Mouse (Mus musculus): ENCODE measurements around the gene Egflam. TPM values are rescaled to one million over a fixed set of nuclear protein-coding genes. Genes with fewer than 3 reads are reported as not detected.

Gene Egflam
- polyA plus RNA-seq, 1 experiment from 2014 or later = 8.2 TPM

GRCm38 (mm10) chr15:7189678-7190454 is 208.3 kb downstream of the Egflam start:
- H3K9me3 ChIP-seq (replicated peaks; ENCODE audit: control insufficient read depth, low read length, poor library complexity, severe bottlenecking) = no peaks in the 10 kb centered on the region
- ATAC-seq = no peak
- H3K36me3 ChIP-seq (ENCODE audit: control insufficient read depth, insufficient read depth, low read length) = peaks cover 5% of the 10 kb centered on the region; the same call in 1 of the 2 replicates
- H3K9ac ChIP-seq (ENCODE audit: low read depth, low read length) = no peak overlapping the region
- no peaks in the 10 kb centered on the region for H3K27me3 ChIP-seq (ENCODE audit: control insufficient read depth, insufficient read depth, low read depth, low read length)
- peaks cover 6% of the 10 kb centered on the region for H3K4me1 ChIP-seq (ENCODE audit: control insufficient read depth, insufficient read depth, low read length)
- no peak overlapping the region for H3K4me3 ChIP-seq (ENCODE audit: low read depth, low read length)
- no peak overlapping the region for H3K27ac ChIP-seq (ENCODE audit: low read length)
- no peak overlapping the region for H3K4me2 ChIP-seq (ENCODE audit: low read length)
- WGBS = 93% methylated on average over 22 of the region's 22 CpGs

- no peak overlapping the region for H3K4me2 ChIP-seq (ENCODE audit: low read length)
- no peaks in the 10 kb centered on the region for H3K4me1 ChIP-seq (ENCODE audit: control insufficient read depth, insufficient read depth, low read length)
- H3K9ac ChIP-seq (ENCODE audit: low read depth, low read length) = no peak overlapping the region
- no peaks in the 10 kb centered on the region for H3K27me3 ChIP-seq (ENCODE audit: control insufficient read depth, insufficient read depth, low read depth, low read length)
- no peak for ATAC-seq
- H3K4me3 ChIP-seq (ENCODE audit: low read depth, low read length) = no peak overlapping the region
- peaks cover 8% of the 10 kb centered on the region; the same call in 1 of the 2 replicates for H3K36me3 ChIP-seq (ENCODE audit: control insufficient read depth, insufficient read depth, low read length)
- no peaks in the 10 kb centered on the region for H3K9me3 ChIP-seq (replicated peaks; ENCODE audit: control insufficient read depth, low read length, poor library complexity, severe bottlenecking)
- WGBS = 90% methylated on average over 6 of the region's 6 CpGs
- H3K27ac ChIP-seq (ENCODE audit: low read length) = no peak overlapping the region
Observed at GRCm38 (mm10) chr15:7187682-7188081, 210.5 kb downstream of the Egflam start.

DNA sequence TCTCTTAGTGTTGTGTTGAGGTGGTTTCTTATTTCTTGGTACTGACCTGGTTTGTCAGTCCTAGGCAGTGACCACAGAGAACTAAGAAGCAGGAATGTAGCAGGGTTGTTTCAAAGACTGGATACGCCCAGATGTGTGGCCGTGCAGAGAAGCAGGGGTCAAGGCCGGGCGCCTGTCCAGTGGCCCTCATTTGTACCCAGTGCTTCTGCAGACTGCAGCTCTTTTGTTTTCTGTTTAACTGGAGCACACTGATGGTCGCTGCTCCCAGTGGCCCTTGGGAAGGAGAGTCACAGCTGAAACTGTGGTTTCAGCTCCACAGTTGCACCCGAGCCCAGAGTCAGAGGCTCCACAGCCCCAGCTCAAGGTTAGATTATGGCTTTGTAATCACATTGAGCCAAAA is 217.6 kb downstream of the Egflam start:
- H3K27me3 ChIP-seq (ENCODE audit: control insufficient read depth, insufficient read depth, low read depth, low read length) = no peaks in the 10 kb centered on the region
- H3K4me2 ChIP-seq (ENCODE audit: low read length) = no peak overlapping the region
- no peak overlapping the region for H3K9ac ChIP-seq (ENCODE audit: low read depth, low read length)
- no peak overlapping the region for H3K4me3 ChIP-seq (ENCODE audit: low read depth, low read length)
- H3K36me3 ChIP-seq (ENCODE audit: control insufficient read depth, insufficient read depth, low read length) = peaks cover 11% of the 10 kb centered on the region; the same call in 1 of the 2 replicates
- no peaks in the 10 kb centered on the region for H3K4me1 ChIP-seq (ENCODE audit: control insufficient read depth, insufficient read depth, low read length)
- WGBS = 65% methylated on average over 6 of the region's 6 CpGs
- H3K27ac ChIP-seq (ENCODE audit: low read length) = no peak overlapping the region
- H3K9me3 ChIP-seq (replicated peaks; ENCODE audit: control insufficient read depth, low read length, poor library complexity, severe bottlenecking) = no peaks in the 10 kb centered on the region
- no peak for ATAC-seq

- H3K36me3 ChIP-seq (ENCODE audit: control insufficient read depth, insufficient read depth, low read length) = no peaks in the 10 kb centered on the region
- H3K27me3 ChIP-seq (ENCODE audit: control insufficient read depth, insufficient read depth, low read depth, low read length) = no peaks in the 10 kb centered on the region
- WGBS = 89% methylated on average over 8 of the region's 8 CpGs
- no peaks in the 10 kb centered on the region for H3K4me1 ChIP-seq (ENCODE audit: control insufficient read depth, insufficient read depth, low read length)
- no peaks in the 10 kb centered on the region for H3K9me3 ChIP-seq (replicated peaks; ENCODE audit: control insufficient read depth, low read length, poor library complexity, severe bottlenecking)
- H3K9ac ChIP-seq (ENCODE audit: low read depth, low read length) = no peak overlapping the region
- no peak for ATAC-seq
- no peak overlapping the region for H3K4me3 ChIP-seq (ENCODE audit: low read depth, low read length)
- H3K27ac ChIP-seq (ENCODE audit: low read length) = no peak overlapping the region
- no peak overlapping the region for H3K4me2 ChIP-seq (ENCODE audit: low read length)
Observed at GRCm38 (mm10) chr15:7173776-7174175, 224.4 kb downstream of the Egflam start.

GRCm38 (mm10) chr15:7173346-7173745 is 224.8 kb downstream of the Egflam start:
- Histone ChIP-seq H3K27ac (ENCODE audit: low read length) (no peak overlapping the region), H3K36me3 (ENCODE audit: control insufficient read depth, insufficient read depth, low read length) (no peaks in the 10 kb centered on the region), H3K27me3 (ENCODE audit: control insufficient read depth, insufficient read depth, low read depth, low read length) (no peaks in the 10 kb centered on the region), H3K4me2 (ENCODE audit: low read length) (no peak overlapping the region), H3K4me1 (ENCODE audit: control insufficient read depth, insufficient read depth, low read length) (no peaks in the 10 kb centered on the region), H3K4me3 (ENCODE audit: low read depth, low read length) (no peak overlapping the region), H3K9me3 (replicated peaks; ENCODE audit: control insufficient read depth, low read length, poor library complexity, severe bottlenecking) (no peaks in the 10 kb centered on the region), H3K9ac (ENCODE audit: low read depth, low read length) (no peak overlapping the region)
- no peak for ATAC-seq
- WGBS = 92% methylated on average over 7 of the region's 7 CpGs

- Histone ChIP-seq H3K4me1 (ENCODE audit: control insufficient read depth, insufficient read depth, low read length) (no peaks in the 10 kb centered on the region), H3K27ac (ENCODE audit: low read length) (no peak overlapping the region), H3K36me3 (ENCODE audit: control insufficient read depth, insufficient read depth, low read length) (no peaks in the 10 kb centered on the region), H3K4me2 (ENCODE audit: low read length) (no peak overlapping the region), H3K27me3 (ENCODE audit: control insufficient read depth, insufficient read depth, low read depth, low read length) (no peaks in the 10 kb centered on the region), H3K9me3 (replicated peaks; ENCODE audit: control insufficient read depth, low read length, poor library complexity, severe bottlenecking) (no peaks in the 10 kb centered on the region), H3K4me3 (ENCODE audit: low read depth, low read length) (no peak overlapping the region), H3K9ac (ENCODE audit: low read depth, low read length) (no peak overlapping the region)
- no peak for ATAC-seq
- WGBS = 57% methylated on average over 2 of the region's 2 CpGs
Observed at GRCm38 (mm10) chr15:7172875-7173274, 225.3 kb downstream of the Egflam start.

GRCm38 (mm10) chr15:7167906-7168532 is 230.2 kb downstream of the Egflam start:
- no peaks in the 10 kb centered on the region for H3K9me3 ChIP-seq (replicated peaks; ENCODE audit: control insufficient read depth, low read length, poor library complexity, severe bottlenecking)
- H3K4me1 ChIP-seq (ENCODE audit: control insufficient read depth, insufficient read depth, low read length) = no peaks in the 10 kb centered on the region
- no peaks in the 10 kb centered on the region for H3K27me3 ChIP-seq (ENCODE audit: control insufficient read depth, insufficient read depth, low read depth, low read length)
- ATAC-seq = no peak
- no peak overlapping the region for H3K4me3 ChIP-seq (ENCODE audit: low read depth, low read length)
- WGBS = 71% methylated on average over 11 of the region's 11 CpGs
- no peak overlapping the region for H3K27ac ChIP-seq (ENCODE audit: low read length)
- no peak overlapping the region for H3K9ac ChIP-seq (ENCODE audit: low read depth, low read length)
- H3K36me3 ChIP-seq (ENCODE audit: control insufficient read depth, insufficient read depth, low read length) = no peaks in the 10 kb centered on the region
- H3K4me2 ChIP-seq (ENCODE audit: low read length) = no peak overlapping the region

DNA sequence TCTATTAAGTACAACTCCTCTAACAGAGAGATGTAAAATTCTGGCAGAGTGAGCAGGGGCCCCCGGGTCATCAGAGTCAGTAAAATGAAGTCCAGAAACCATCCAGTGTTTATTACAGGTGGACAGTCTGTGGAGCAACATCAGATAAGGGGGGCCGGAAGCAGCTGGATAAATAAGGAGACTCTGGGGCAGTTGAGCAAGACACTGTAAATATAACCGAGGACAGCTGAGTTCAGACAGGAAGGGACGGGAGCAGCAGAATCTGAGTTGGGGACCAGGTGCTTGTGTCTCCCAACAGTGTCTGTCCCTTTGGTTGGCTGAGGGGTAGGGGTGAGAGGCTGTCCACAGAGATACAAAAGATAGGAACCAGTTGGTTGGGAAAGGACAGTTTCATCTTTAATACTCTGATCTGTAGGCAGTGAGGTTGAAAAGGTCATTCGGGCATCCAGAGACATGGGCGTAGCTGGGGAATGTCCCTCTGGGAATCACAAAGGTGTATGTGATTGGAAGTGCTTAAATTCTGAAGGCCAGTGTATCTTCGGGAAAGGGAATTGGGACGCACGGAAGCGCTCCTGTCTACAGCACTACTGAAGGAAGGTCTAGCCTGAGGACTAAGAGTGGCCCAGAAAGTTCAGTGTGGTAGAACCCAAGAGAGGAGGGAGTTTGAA is 230.8 kb downstream of the Egflam start:
- Histone ChIP-seq H3K27me3 (ENCODE audit: control insufficient read depth, insufficient read depth, low read depth, low read length) (no peaks in the 10 kb centered on the region), H3K36me3 (ENCODE audit: control insufficient read depth, insufficient read depth, low read length) (no peaks in the 10 kb centered on the region), H3K9ac (ENCODE audit: low read depth, low read length) (no peak overlapping the region), H3K9me3 (replicated peaks; ENCODE audit: control insufficient read depth, low read length, poor library complexity, severe bottlenecking) (no peaks in the 10 kb centered on the region), H3K4me1 (ENCODE audit: control insufficient read depth, insufficient read depth, low read length) (no peaks in the 10 kb centered on the region), H3K27ac (ENCODE audit: low read length) (no peak overlapping the region), H3K4me2 (ENCODE audit: low read length) (no peak overlapping the region), H3K4me3 (ENCODE audit: low read depth, low read length) (no peak overlapping the region)
- ATAC-seq = no peak
- WGBS = 94% methylated on average over 10 of the region's 10 CpGs

DNA sequence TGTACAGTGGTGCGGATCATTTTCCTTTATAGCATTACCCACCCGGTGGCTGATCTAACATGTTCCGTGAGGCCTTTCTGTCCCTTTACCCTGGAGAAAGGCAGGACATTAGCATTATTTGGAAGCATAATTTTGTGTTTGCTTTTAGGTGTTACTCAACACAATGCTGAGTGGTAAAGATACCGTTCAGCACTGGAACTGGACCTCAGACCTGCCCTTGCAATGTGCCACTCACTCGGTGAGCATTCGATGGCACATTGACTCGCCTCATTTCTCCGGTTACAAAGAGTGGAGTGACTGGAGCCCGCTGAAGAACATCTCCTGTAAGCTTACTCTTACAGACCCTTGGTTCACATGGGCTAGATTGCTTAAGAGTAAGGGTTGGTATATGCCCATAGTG is 231.5 kb downstream of the Egflam start:
- ATAC-seq = no peak
- no peak overlapping the region for H3K27ac ChIP-seq (ENCODE audit: low read length)

More for the DNA sequence above, 231.5 kb downstream of the Egflam start:
- Histone ChIP-seq H3K4me1 (ENCODE audit: control insufficient read depth, insufficient read depth, low read length) (no peaks in the 10 kb centered on the region), H3K36me3 (ENCODE audit: control insufficient read depth, insufficient read depth, low read length) (no peaks in the 10 kb centered on the region), H3K4me2 (ENCODE audit: low read length) (no peak overlapping the region), H3K9me3 (replicated peaks; ENCODE audit: control insufficient read depth, low read length, poor library complexity, severe bottlenecking) (no peaks in the 10 kb centered on the region), H3K4me3 (ENCODE audit: low read depth, low read length) (no peak overlapping the region), H3K27me3 (ENCODE audit: control insufficient read depth, insufficient read depth, low read depth, low read length) (no peaks in the 10 kb centered on the region), H3K9ac (ENCODE audit: low read depth, low read length) (no peak overlapping the region)
- WGBS = 97% methylated on average over 9 of the region's 9 CpGs

Measured in midbrain, embryonic 16.5 days (tissue).